Mouse (Mus musculus) myocyte (in vitro differentiated cells): ENCODE results near the gene Zscan29. TPM values are rescaled to one million over a fixed set of nuclear protein-coding genes. Genes with fewer than 3 reads are reported as not detected.
"Not testable (repeated sequence)": the region's sequence is repeated elsewhere in the genome, so short reads cannot be mapped to it uniquely, and the experiment has no call there.

Source experiments
- H3K27me3 ChIP-seq: one replicate; pipeline ENCODE4 v1.6.1; 2011; ENCODE audit not compliant: control insufficient read depth, insufficient read depth, insufficient read length
- H3K36me3 ChIP-seq: one replicate; pipeline ENCODE4 v1.6.1; 2011; ENCODE audit not compliant: control insufficient read depth, insufficient read depth
- H3K4me2 ChIP-seq: one replicate; pipeline ENCODE4 v1.6.1; 2011; ENCODE audit warnings: low read depth, control low read depth
- H3K4me3 ChIP-seq: one replicate; pipeline ENCODE4 v1.5.1; 2011; ENCODE audit warnings: mild to moderate bottlenecking, control low read depth, moderate library complexity
- H3K79me2 ChIP-seq: one replicate; pipeline ENCODE4 v1.6.1; 2011; ENCODE audit not compliant: control insufficient read depth, insufficient read depth
- H3ac ChIP-seq: one replicate; pipeline ENCODE4 v1.6.1; 2011; ENCODE audit not compliant: control insufficient read depth, insufficient read length
- CEBPB ChIP-seq: IDR thresholded peaks from 2 replicates; pipeline ENCODE4 v1.6.1; 2011; ENCODE audit warnings: mild to moderate bottlenecking, moderate library complexity; ENCODE audit not compliant: poor library complexity, insufficient read depth, severe bottlenecking
- E2F4 ChIP-seq: IDR thresholded peaks from one replicate; pipeline ENCODE4 v1.6.1; 2011; ENCODE audit warnings: mild to moderate bottlenecking, control low read depth, moderate library complexity; ENCODE audit not compliant: insufficient read depth
- MAX ChIP-seq: IDR thresholded peaks from one replicate; pipeline ENCODE4 v1.6.1; 2011; ENCODE audit warnings: low read depth, mild to moderate bottlenecking, control low read depth
- MYOD1 ChIP-seq, 3 experiments: IDR thresholded peaks; one replicate each; pipeline ENCODE4 v1.6.1; 2011; ENCODE audit warnings: control low read depth in 2 of 3, low read depth in 2 of 3, mild to moderate bottlenecking in 2 of 3, moderate library complexity in 1 of 3; ENCODE audit not compliant: insufficient read length in 2 of 3, control insufficient read depth in 1 of 3
- MYOG ChIP-seq, 3 experiments: IDR thresholded peaks; one replicate each; pipeline ENCODE4 v1.6.1; 2011; ENCODE audit warnings: control low read depth in 2 of 3, low read depth in 2 of 3, mild to moderate bottlenecking in 2 of 3; ENCODE audit not compliant: insufficient read length in 2 of 3, control insufficient read depth in 1 of 3, insufficient read depth in 1 of 3
- POLR2A ChIP-seq: IDR thresholded peaks from one replicate; pipeline ENCODE4 v1.6.1; 2011; ENCODE audit warnings: low read depth, mild to moderate bottlenecking, control low read depth, moderate library complexity; ENCODE audit not compliant: insufficient read length
- POLR2AphosphoS2 ChIP-seq: IDR thresholded peaks from one replicate; pipeline ENCODE4 v1.6.1; 2011; ENCODE audit warnings: low read depth, control low read depth; ENCODE audit not compliant: insufficient read length
- REST ChIP-seq: IDR thresholded peaks from one replicate; pipeline ENCODE4 v1.6.1; 2011; ENCODE audit warnings: mild to moderate bottlenecking, control low read depth, moderate library complexity; ENCODE audit not compliant: insufficient read depth, insufficient read length
- SRF ChIP-seq: IDR thresholded peaks from one replicate; pipeline ENCODE4 v1.6.1; 2011; ENCODE audit warnings: low read depth; ENCODE audit not compliant: control insufficient read depth, insufficient read length
- TCF12 ChIP-seq: IDR thresholded peaks from one replicate; pipeline ENCODE4 v1.6.1; 2011; ENCODE audit warnings: mild to moderate bottlenecking, control low read depth; ENCODE audit not compliant: poor library complexity, insufficient read depth, severe bottlenecking
- TCF3 ChIP-seq: IDR thresholded peaks from one replicate; pipeline ENCODE4 v1.6.1; 2011; ENCODE audit warnings: low read depth, control low read depth; ENCODE audit not compliant: insufficient read length
- USF1 ChIP-seq: IDR thresholded peaks from one replicate; pipeline ENCODE4 v1.6.1; 2011; ENCODE audit warnings: low read depth, mild to moderate bottlenecking, control low read depth, moderate library complexity
- polyA plus RNA-seq: library from polyadenylated mRNA; unstranded; fragments of >200 nt; fragmentation: generic; extraction: Trizol; gene quantifications from one replicate; pipeline ENCODE4 v1.2.1, GENCODE M21; 2012; ENCODE audit warnings: missing spikeins

The Zscan29 gene
- polyA plus RNA-seq, 1 experiment: 3.2 TPM

DNA sequence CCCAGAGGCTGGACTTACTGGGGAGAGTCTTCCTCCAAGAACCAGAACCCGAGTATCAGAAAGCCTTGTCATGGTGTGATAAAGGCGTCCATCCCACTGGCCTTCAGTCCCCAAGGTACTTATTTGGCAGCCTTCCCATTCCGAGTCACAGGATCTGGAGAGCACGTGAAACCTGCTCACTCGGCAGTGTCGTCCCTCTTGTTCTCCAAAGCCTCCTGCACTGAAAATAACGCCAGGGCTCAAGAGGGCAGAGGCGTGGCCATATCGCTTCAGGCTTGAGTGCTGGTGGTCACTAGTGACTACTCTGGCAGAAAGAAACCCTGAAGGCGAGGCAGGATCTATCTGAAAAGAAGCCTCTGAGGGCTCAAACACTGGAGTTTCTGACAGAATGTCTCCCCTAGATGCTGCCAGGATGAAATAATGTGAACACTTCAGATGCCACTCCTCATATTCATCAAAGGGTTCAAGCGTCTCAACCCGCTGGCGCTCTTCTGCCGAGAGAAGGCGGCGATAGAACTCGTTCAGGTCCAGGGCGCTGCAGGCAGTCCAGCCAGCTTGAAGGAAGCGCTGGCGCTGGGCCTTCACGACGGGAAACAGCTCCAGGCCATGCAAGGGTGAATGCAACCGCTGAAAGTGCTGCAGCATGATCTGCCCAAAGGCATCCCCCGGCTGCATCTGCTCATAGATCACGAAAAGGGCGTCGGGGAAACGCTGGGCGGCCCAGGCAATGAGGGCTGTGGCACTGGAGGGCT lies 31.5 kb downstream of the Zscan29 start:
- no peaks in the 10 kb centered on the region for H3K36me3 ChIP-seq
- peak overlapping the region; percentile 90 for H3ac ChIP-seq
- H3K4me3 ChIP-seq: peak overlapping the region; percentile 26

DNA sequence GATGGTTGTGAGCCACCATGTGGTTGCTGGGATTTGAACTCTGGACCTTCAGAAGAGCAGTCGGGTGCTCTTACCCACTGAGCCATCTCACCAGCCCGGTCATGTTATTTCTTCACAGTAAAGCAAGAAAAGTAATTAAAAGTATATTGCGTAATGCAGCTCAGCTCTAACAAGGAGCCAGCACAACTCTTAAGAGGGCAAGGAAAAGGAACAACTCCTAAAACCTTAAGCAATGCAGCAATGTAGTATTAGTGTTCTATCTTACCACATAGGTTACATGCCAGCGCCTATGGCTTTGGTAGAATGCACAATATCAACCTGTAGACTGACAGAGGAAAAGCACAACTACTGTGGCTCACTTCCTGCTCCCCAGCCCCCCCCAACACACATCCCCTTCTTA lies 33.6 kb downstream of the Zscan29 start:
- Histone ChIP-seq H3K27me3 (no peaks in the 10 kb centered on the region), H3K4me2 (no peak overlapping the region), H3ac (no peak overlapping the region), H3K36me3 (no peaks in the 10 kb centered on the region), H3K79me2 (no peaks in the 10 kb centered on the region), H3K4me3 (no peak overlapping the region)
- TF ChIP-seq SRF: no peak
- TF ChIP-seq CEBPB: peak; percentile 47; the same call in 1 of the 2 replicates

More for the DNA sequence above, 31.5 kb downstream of the Zscan29 start:
- TF ChIP-seq USF1 (no peak), MYOD1 (IDR thresholded peaks at IDR 0.05; ENCODE audit: control insufficient read depth in 1 of 3, insufficient read length in 2 of 3, low read depth in 2 of 3) (no peak), CEBPB (no peak), TCF12 (no peak), MYOG (IDR thresholded peaks at IDR 0.05; ENCODE audit: control insufficient read depth in 1 of 3, insufficient read depth in 1 of 3, insufficient read length in 2 of 3, low read depth in 2 of 3) (no peak), POLR2AphosphoS2 (no peak), SRF (no peak), REST (no peak), MAX (no peak)
- H3K27me3 ChIP-seq: no peaks in the 10 kb centered on the region
- H3K4me2 ChIP-seq: peak overlapping the region; percentile 74
- H3K79me2 ChIP-seq: no peaks in the 10 kb centered on the region

- Histone ChIP-seq H3K4me2 (no peak overlapping the region), H3K36me3 (no peaks in the 10 kb centered on the region), H3ac (no peak overlapping the region), H3K27me3 (no peaks in the 10 kb centered on the region), H3K79me2 (no peaks in the 10 kb centered on the region), H3K4me3 (no peak overlapping the region)
- TF ChIP-seq MYOD1 (IDR thresholded peaks at IDR 0.05; ENCODE audit: control insufficient read depth in 1 of 3, insufficient read length in 2 of 3, low read depth in 2 of 3) (no peak), POLR2AphosphoS2 (no peak), USF1 (no peak), POLR2A (no peak), TCF3 (no peak), MAX (no peak), TCF12 (no peak), CEBPB (no peak), SRF (no peak)
These were observed 38.1 kb downstream of the Zscan29 start for GRCm38 (mm10) chr2:121132822-121133221.

DNA sequence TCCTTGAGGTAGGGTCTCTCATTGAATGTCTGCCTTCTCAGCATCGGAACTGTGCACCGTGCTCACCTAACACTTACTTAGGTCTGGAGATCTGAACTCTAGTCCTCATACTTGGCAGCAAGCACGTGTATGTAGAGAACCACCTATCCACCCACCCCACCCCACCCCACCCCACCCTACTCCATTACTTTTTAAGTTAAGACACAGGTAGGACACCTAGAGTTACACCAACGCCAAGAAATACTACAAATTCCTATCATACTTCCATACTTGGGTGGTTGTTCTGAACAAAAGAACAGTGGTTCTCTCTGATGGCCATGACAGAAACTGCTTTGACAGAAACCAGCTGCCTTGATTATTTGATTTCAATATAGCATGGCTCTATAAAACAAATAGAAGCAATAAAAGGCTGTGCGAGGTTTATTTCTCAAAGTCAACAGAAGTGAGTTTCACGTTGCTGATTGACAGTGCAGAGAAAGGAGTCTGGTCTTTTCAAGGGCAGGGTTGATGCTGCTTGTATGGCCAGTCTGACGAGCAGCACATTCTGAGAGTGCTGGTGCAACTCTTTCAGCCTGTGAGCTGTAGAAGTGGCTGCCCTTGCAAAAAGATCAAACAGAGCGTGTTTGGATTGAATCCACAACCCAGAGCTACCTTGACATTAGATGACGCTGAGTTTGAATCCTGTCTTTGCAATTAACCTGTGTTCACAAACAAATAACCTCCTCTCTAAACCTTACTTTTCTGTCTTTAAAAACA lies 41.9 kb downstream of the Zscan29 start:
- Histone ChIP-seq H3K36me3 (no peaks in the 10 kb centered on the region), H3K27me3 (no peaks in the 10 kb centered on the region), H3ac (no peak overlapping the region), H3K4me3 (no peak overlapping the region), H3K79me2 (no peaks in the 10 kb centered on the region), H3K4me2 (no peak overlapping the region)
- TF ChIP-seq MYOD1 (IDR thresholded peaks at IDR 0.05; ENCODE audit: control insufficient read depth in 1 of 3, insufficient read length in 2 of 3, low read depth in 2 of 3) (no peak), CEBPB (no peak), MAX (no peak), POLR2AphosphoS2 (no peak), REST (no peak), E2F4 (no peak), USF1 (no peak), POLR2A (no peak), MYOG (IDR thresholded peaks at IDR 0.05; ENCODE audit: control insufficient read depth in 1 of 3, insufficient read depth in 1 of 3, insufficient read length in 2 of 3, low read depth in 2 of 3) (no peak), SRF (no peak), TCF3 (no peak), TCF12 (no peak)

GRCm38 (mm10) chr2:121127536-121127935 lies 43.4 kb downstream of the Zscan29 start:
- Histone ChIP-seq H3K4me2 (no peak overlapping the region), H3K4me3 (no peak overlapping the region), H3K27me3 (no peaks in the 10 kb centered on the region), H3ac (no peak overlapping the region), H3K79me2 (no peaks in the 10 kb centered on the region), H3K36me3 (no peaks in the 10 kb centered on the region)
- TF ChIP-seq USF1 (no peak), MYOD1 (IDR thresholded peaks at IDR 0.05; ENCODE audit: control insufficient read depth in 1 of 3, insufficient read length in 2 of 3, low read depth in 2 of 3) (no peak), CEBPB (no peak), MAX (no peak), SRF (no peak), TCF12 (no peak)

GRCm38 (mm10) chr2:121126302-121126701 lies 44.6 kb downstream of the Zscan29 start:
- not testable (repeated sequence) for H3ac ChIP-seq, H3K79me2 ChIP-seq, H3K27me3 ChIP-seq, H3K4me3 ChIP-seq, H3K4me2 ChIP-seq, H3K36me3 ChIP-seq
